Mouse (Mus musculus): ENCODE measurements around the gene Srgap2. TPM values are rescaled to one million over a fixed set of nuclear protein-coding genes. Genes with fewer than 3 reads are reported as not detected.
"Not testable (repeated sequence)": the region's sequence is repeated elsewhere in the genome, so short reads cannot be mapped to it uniquely, and the experiment has no call there.

The Srgap2 gene
- 14.3 and 16.4 TPM in 2 replicates for polyA plus RNA-seq (2014; fragmentation: Nextera tagmentation; extraction: Ambion mirVana)

GRCm38 (mm10) chr1:131527281-131528080 lies at the start of gene Srgap2, which contains the start of gene Fam72a:
Gene Srgap2, minus strand, starts transcription at chr1:131527352.
Gene Fam72a, plus strand, starts transcription at chr1:131527903.
- Histone ChIP-seq H3K4me3 (ENCODE audit: low read depth, low read length) (peak within 1 kb of the TSS; percentile 82), H3K36me3 (ENCODE audit: control insufficient read depth, insufficient read depth, low read length) (no peaks in the 10 kb centered on the region), H3K9me3 (ENCODE audit: control insufficient read depth, low read length) (no peaks in the 10 kb centered on the region), H3K4me2 (ENCODE audit: low read length) (peak within 1 kb of the TSS; percentile 89), H3K27me3 (replicated peaks; ENCODE audit: control insufficient read depth, insufficient read depth, low read length) (no peaks in the 10 kb centered on the region), H3K9ac (ENCODE audit: low read length) (peak within 1 kb of the TSS; percentile 75), H3K4me1 (replicated peaks; ENCODE audit: control insufficient read depth, insufficient read depth, low read length) (peaks cover 42% of the 10 kb centered on the region), H3K27ac (ENCODE audit: low read depth) (peak within 1 kb of the TSS; percentile 91)
- DNase-seq (ENCODE audit: low spot score): peak; percentile 97
- peak; percentile 96 for ATAC-seq (replicated peaks; ENCODE audit: low FRiP score, low TSS enrichment, low read depth)
- under 1% methylated on average over 44 of the region's 44 CpGs for WGBS

GRCm38 (mm10) chr1:131573721-131574120 lies 46.6 kb upstream of the Srgap2 start:
- Histone ChIP-seq H3K9ac (ENCODE audit: low read length) (no peak overlapping the region), H3K27me3 (replicated peaks; ENCODE audit: control insufficient read depth, insufficient read depth, low read length) (no peaks in the 10 kb centered on the region), H3K4me2 (ENCODE audit: low read length) (no peak overlapping the region), H3K4me3 (ENCODE audit: low read depth, low read length) (no peak overlapping the region), H3K27ac (ENCODE audit: low read depth) (no peak overlapping the region), H3K36me3 (ENCODE audit: control insufficient read depth, insufficient read depth, low read length) (no peaks in the 10 kb centered on the region), H3K4me1 (replicated peaks; ENCODE audit: control insufficient read depth, insufficient read depth, low read length) (no peaks in the 10 kb centered on the region), H3K9me3 (ENCODE audit: control insufficient read depth, low read length) (no peaks in the 10 kb centered on the region)
- ATAC-seq (replicated peaks; ENCODE audit: low FRiP score, low TSS enrichment, low read depth) (peak; percentile 86), DNase-seq (ENCODE audit: low spot score) (no peak)
- 88% methylated on average over 14 of the region's 14 CpGs for WGBS

- no peak overlapping the region for H3K9ac ChIP-seq (ENCODE audit: low read length)
- H3K4me2 ChIP-seq (ENCODE audit: low read length): no peak overlapping the region
- H3K36me3 ChIP-seq (ENCODE audit: control insufficient read depth, insufficient read depth, low read length): no peaks in the 10 kb centered on the region
- H3K27ac ChIP-seq (ENCODE audit: low read depth): no peak overlapping the region
- H3K9me3 ChIP-seq (ENCODE audit: control insufficient read depth, low read length): no peaks in the 10 kb centered on the region
- 86% methylated on average over 4 of the region's 4 CpGs for WGBS
- H3K4me3 ChIP-seq (ENCODE audit: low read depth, low read length): no peak overlapping the region
- H3K4me1 ChIP-seq (replicated peaks; ENCODE audit: control insufficient read depth, insufficient read depth, low read length): no peaks in the 10 kb centered on the region
- no peaks in the 10 kb centered on the region for H3K27me3 ChIP-seq (replicated peaks; ENCODE audit: control insufficient read depth, insufficient read depth, low read length)
- DNase-seq (ENCODE audit: low spot score): no peak
- ATAC-seq (replicated peaks; ENCODE audit: low FRiP score, low TSS enrichment, low read depth): no peak
Measured at GRCm38 (mm10) chr1:131570391-131570790, 43.2 kb upstream of the Srgap2 start.

GRCm38 (mm10) chr1:131569721-131570120 lies 42.6 kb upstream of the Srgap2 start:
- H3K27me3 ChIP-seq (replicated peaks; ENCODE audit: control insufficient read depth, insufficient read depth, low read length): no peaks in the 10 kb centered on the region
- H3K9ac ChIP-seq (ENCODE audit: low read length): no peak overlapping the region
- 77% methylated on average over 6 of the region's 6 CpGs for WGBS
- H3K4me3 ChIP-seq (ENCODE audit: low read depth, low read length): no peak overlapping the region
- ATAC-seq (replicated peaks; ENCODE audit: low FRiP score, low TSS enrichment, low read depth) (no peak), DNase-seq (ENCODE audit: low spot score) (no peak)
- no peaks in the 10 kb centered on the region for H3K36me3 ChIP-seq (ENCODE audit: control insufficient read depth, insufficient read depth, low read length)
- H3K4me2 ChIP-seq (ENCODE audit: low read length): no peak overlapping the region
- no peak overlapping the region for H3K27ac ChIP-seq (ENCODE audit: low read depth)
- H3K4me1 ChIP-seq (replicated peaks; ENCODE audit: control insufficient read depth, insufficient read depth, low read length): no peaks in the 10 kb centered on the region
- no peaks in the 10 kb centered on the region for H3K9me3 ChIP-seq (ENCODE audit: control insufficient read depth, low read length)

- DNase-seq (ENCODE audit: low spot score); H3K36me3 ChIP-seq (ENCODE audit: control insufficient read depth, insufficient read depth, low read length); H3K4me2 ChIP-seq (ENCODE audit: low read length); H3K27ac ChIP-seq (ENCODE audit: low read depth); H3K4me3 ChIP-seq (ENCODE audit: low read depth, low read length); H3K4me1 ChIP-seq (replicated peaks; ENCODE audit: control insufficient read depth, insufficient read depth, low read length); ATAC-seq (replicated peaks; ENCODE audit: low FRiP score, low TSS enrichment, low read depth); H3K27me3 ChIP-seq (replicated peaks; ENCODE audit: control insufficient read depth, insufficient read depth, low read length); H3K9ac ChIP-seq (ENCODE audit: low read length); H3K9me3 ChIP-seq (ENCODE audit: control insufficient read depth, low read length): not testable (repeated sequence)
- WGBS: 50% methylated on average over 11 of the region's 11 CpGs
Measured at GRCm38 (mm10) chr1:131566056-131566455, 38.9 kb upstream of the Srgap2 start.

- no peak overlapping the region for H3K4me2 ChIP-seq (ENCODE audit: low read length)
- H3K27me3 ChIP-seq (replicated peaks; ENCODE audit: control insufficient read depth, insufficient read depth, low read length): no peaks in the 10 kb centered on the region
- H3K9ac ChIP-seq (ENCODE audit: low read length): no peak overlapping the region
- no peak overlapping the region for H3K4me3 ChIP-seq (ENCODE audit: low read depth, low read length)
- 88% methylated on average over 2 of the region's 2 CpGs for WGBS
- H3K36me3 ChIP-seq (ENCODE audit: control insufficient read depth, insufficient read depth, low read length): no peaks in the 10 kb centered on the region
- ATAC-seq (replicated peaks; ENCODE audit: low FRiP score, low TSS enrichment, low read depth) (no peak), DNase-seq (ENCODE audit: low spot score) (no peak)
- H3K4me1 ChIP-seq (replicated peaks; ENCODE audit: control insufficient read depth, insufficient read depth, low read length): no peaks in the 10 kb centered on the region
- H3K9me3 ChIP-seq (ENCODE audit: control insufficient read depth, low read length): no peaks in the 10 kb centered on the region
- no peak overlapping the region for H3K27ac ChIP-seq (ENCODE audit: low read depth)
Measured at GRCm38 (mm10) chr1:131562081-131562480, 34.9 kb upstream of the Srgap2 start.

GRCm38 (mm10) chr1:131560500-131560899 lies 33.3 kb upstream of the Srgap2 start:
- Histone ChIP-seq H3K9me3 (ENCODE audit: control insufficient read depth, low read length) (no peaks in the 10 kb centered on the region), H3K36me3 (ENCODE audit: control insufficient read depth, insufficient read depth, low read length) (no peaks in the 10 kb centered on the region), H3K27ac (ENCODE audit: low read depth) (no peak overlapping the region), H3K4me2 (ENCODE audit: low read length) (no peak overlapping the region), H3K4me3 (ENCODE audit: low read depth, low read length) (no peak overlapping the region), H3K9ac (ENCODE audit: low read length) (no peak overlapping the region), H3K27me3 (replicated peaks; ENCODE audit: control insufficient read depth, insufficient read depth, low read length) (no peaks in the 10 kb centered on the region), H3K4me1 (replicated peaks; ENCODE audit: control insufficient read depth, insufficient read depth, low read length) (no peaks in the 10 kb centered on the region)
- DNase-seq (ENCODE audit: low spot score) (no peak), ATAC-seq (replicated peaks; ENCODE audit: low FRiP score, low TSS enrichment, low read depth) (no peak)

GRCm38 (mm10) chr1:131555042-131555812 lies 28.1 kb upstream of the Srgap2 start:
- H3K4me3 ChIP-seq (ENCODE audit: low read depth, low read length): no peak overlapping the region
- WGBS: 13% methylated on average over 13 of the region's 13 CpGs

More at GRCm38 (mm10) chr1:131555042-131555812, 28.1 kb upstream of the Srgap2 start:
- Histone ChIP-seq H3K9me3 (ENCODE audit: control insufficient read depth, low read length) (no peaks in the 10 kb centered on the region), H3K36me3 (ENCODE audit: control insufficient read depth, insufficient read depth, low read length) (no peaks in the 10 kb centered on the region), H3K9ac (ENCODE audit: low read length) (peak overlapping the region; percentile 8; the same call in 1 of the 2 replicates), H3K27me3 (replicated peaks; ENCODE audit: control insufficient read depth, insufficient read depth, low read length) (no peaks in the 10 kb centered on the region), H3K4me2 (ENCODE audit: low read length) (peak overlapping the region; percentile 26), H3K27ac (ENCODE audit: low read depth) (no peak overlapping the region), H3K4me1 (replicated peaks; ENCODE audit: control insufficient read depth, insufficient read depth, low read length) (no peaks in the 10 kb centered on the region)
- DNase-seq (ENCODE audit: low spot score) (peak; percentile 75), ATAC-seq (replicated peaks; ENCODE audit: low FRiP score, low TSS enrichment, low read depth) (peak; percentile 87)

Data from intestine, embryonic 14.5 days (tissue).